Mouse (Mus musculus): ENCODE measurements around the gene Tcfl5.

GRCm38 (mm10) chr2:180597490-180597889 is 45.0 kb downstream of the Tcfl5 start, which contains the start of gene Col9a3:
- TF ChIP-seq CHD2 (IDR thresholded peaks at IDR 0.05; ENCODE audit: low read depth, low read length) = no peak
- TF ChIP-seq HCFC1 (IDR thresholded peaks at IDR 0.05; ENCODE audit: borderline replicate concordance, insufficient read depth, low read length) = no peak
